9 mouse cellular contexts compared by ENCODE assay signal in genomic region chr12:17741637-17742364, GRCm38 (mm10). TPM values are rescaled to one million over a fixed set of nuclear protein-coding genes. Genes with fewer than 3 reads are reported as not detected.
A peak's percentile ranks its signal among the peaks of the same experiment; 100 is the strongest.
DNase-seq lines count a peak whose midpoint lies in the region; ATAC-seq lines count a peak whose summit lies in the region.
"Had no signal": no experiment of that assay in that cellular context is flagged by ENCODE, and none has a peak within 500 bp of the region (broad histone marks: within the 10 kb centered on the region; RNA-seq: fewer than 3 reads in every experiment).

No protein-coding gene starts in this region.

- WGBS in hindbrain, embryonic 13.5 days: 69% methylated on average over 17 of the region's 17 CpGs
- WGBS in hindbrain, embryonic 11.5 days: 83% methylated on average over 17 of the region's 17 CpGs
- WGBS in midbrain, embryonic 12.5 days: 79% methylated on average over 17 of the region's 17 CpGs

- H3K4me1 ChIP-seq in hindbrain, embryonic 13.5 days (replicated peaks): peaks cover 43% of the 10 kb centered on the region
- peaks cover 4% of the 10 kb centered on the region for H3K4me1 ChIP-seq in hindbrain, embryonic 11.5 days (replicated peaks; ENCODE audit: control insufficient read depth, insufficient read depth, low read length)
- peaks cover 29% of the 10 kb centered on the region for H3K4me1 ChIP-seq in midbrain, embryonic 12.5 days

- no peaks in the 10 kb centered on the region for H3K36me3 ChIP-seq in hindbrain, embryonic 13.5 days
- no peaks in the 10 kb centered on the region for H3K36me3 ChIP-seq in hindbrain, embryonic 11.5 days (ENCODE audit: control insufficient read depth, insufficient read depth, low read length)
- no peaks in the 10 kb centered on the region for H3K36me3 ChIP-seq in midbrain, embryonic 12.5 days
- H3K36me3 ChIP-seq: limb, embryonic 12.5 days had no signal

- peak overlapping the region; percentile 65 for H3K27ac ChIP-seq in hindbrain, embryonic 13.5 days
- H3K27ac ChIP-seq in hindbrain, embryonic 11.5 days (ENCODE audit: low read depth, low read length): no peak overlapping the region
- peak overlapping the region; percentile 46; the same call in 1 of the 2 replicates for H3K27ac ChIP-seq in midbrain, embryonic 12.5 days (replicated peaks)
- H3K27ac ChIP-seq: limb, embryonic 12.5 days had no signal

- no peak for DNase-seq in hindbrain, embryonic 11.5 days (ENCODE audit: low spot score)
- DNase-seq in adrenal gland, adult 8-10 months: peak; percentile 73
- DNase-seq in gastrocnemius, adult 18-20 months (ENCODE audit: low spot score): peak; percentile 32
- DNase-seq in kidney, adult 9 months: peak; percentile 97
- DNase-seq in frontal cortex, postnatal 14 days (ENCODE audit: low spot score in 2 of 2): no peak

- no peak for ATAC-seq in hindbrain, embryonic 13.5 days (ENCODE audit: low FRiP score)
- no peak for ATAC-seq in hindbrain, embryonic 11.5 days (ENCODE audit: low FRiP score)
- ATAC-seq in midbrain, embryonic 12.5 days (ENCODE audit: low FRiP score, low read depth): no peak
- ATAC-seq in erythroblast, adult 5-6 weeks (replicated peaks; ENCODE audit: low FRiP score, poor library complexity, severe bottlenecking): no peak

- no peaks in the 10 kb centered on the region for H3K9me3 ChIP-seq in hindbrain, embryonic 13.5 days
- no peaks in the 10 kb centered on the region for H3K9me3 ChIP-seq in hindbrain, embryonic 11.5 days (ENCODE audit: control insufficient read depth, low read length)
- H3K9me3 ChIP-seq in midbrain, embryonic 12.5 days: no peaks in the 10 kb centered on the region
- H3K9me3 ChIP-seq: limb, embryonic 12.5 days had no signal

- H3K27me3 ChIP-seq in hindbrain, embryonic 13.5 days: no peaks in the 10 kb centered on the region
- H3K27me3 ChIP-seq in hindbrain, embryonic 11.5 days (ENCODE audit: control insufficient read depth, insufficient read depth, low read length): no peaks in the 10 kb centered on the region
- no peaks in the 10 kb centered on the region for H3K27me3 ChIP-seq in midbrain, embryonic 12.5 days
- H3K27me3 ChIP-seq: limb, embryonic 12.5 days had no signal

- H3K9ac ChIP-seq in hindbrain, embryonic 13.5 days: no peak overlapping the region
- H3K9ac ChIP-seq in hindbrain, embryonic 11.5 days (ENCODE audit: low read depth, low read length): no peak overlapping the region
- no peak overlapping the region for H3K9ac ChIP-seq in midbrain, embryonic 12.5 days (replicated peaks)
- H3K9ac ChIP-seq: limb, embryonic 12.5 days had no signal

- no peak overlapping the region for H3K4me3 ChIP-seq in hindbrain, embryonic 13.5 days
- H3K4me3 ChIP-seq in hindbrain, embryonic 11.5 days (ENCODE audit: low read depth, low read length): no peak overlapping the region
- H3K4me3 ChIP-seq in midbrain, embryonic 12.5 days: no peak overlapping the region
- H3K4me3 ChIP-seq: limb, embryonic 12.5 days had no signal

- no peak overlapping the region for H3K4me2 ChIP-seq in hindbrain, embryonic 13.5 days
- no peak overlapping the region for H3K4me2 ChIP-seq in hindbrain, embryonic 11.5 days (replicated peaks; ENCODE audit: low read depth, low read length)
- H3K4me2 ChIP-seq in midbrain, embryonic 12.5 days (replicated peaks): no peak overlapping the region
- H3K4me2 ChIP-seq: limb, embryonic 12.5 days had no signal

RNA-seq across cellular contexts. Expression of gene Hpcal1, which starts 51.1 kb away (rescaled TPM):
- polyA plus RNA-seq in hindbrain, embryonic 13.5 days (2015; fragmentation: Nextera tagmentation; extraction: Ambion mirVana): 77.6 and 79.9 TPM in 2 replicates
- 46.3 and 48.0 TPM in 2 replicates for polyA plus RNA-seq in hindbrain, embryonic 11.5 days (2014; fragmentation: Nextera tagmentation; extraction: Ambion mirVana)
- total RNA-seq in adrenal gland, adult 8-10 months (2022): 10 to 100 TPM; 18.8 to 34.0 (median 25.4) TPM
- total RNA-seq in gastrocnemius, adult 18-20 months (2021): 1 to 10 TPM; 6.0 to 6.4 TPM
- 33.9 and 35.6 TPM in 2 replicates for polyA plus RNA-seq in midbrain, embryonic 12.5 days (2016; fragmentation: Nextera tagmentation; extraction: Ambion mirVana)
- 23.8 and 30.3 TPM in 2 replicates for total RNA-seq in erythroblast, adult 5-6 weeks (2015; ENCODE audit: low replicate concordance)
- total RNA-seq in erythroblast, adult 5-6 weeks (2017; ENCODE audit: low replicate concordance): 4.3 and 7.4 TPM in 2 replicates

Comparison
In these comparisons a context has a peak if more than half of its experiments do, and no peak if none do; other contexts are left out.
1. DNase-seq: peak in adrenal gland, adult 8-10 months (single experiment), gastrocnemius, adult 18-20 months (single experiment) and kidney, adult 9 months (single experiment); none in hindbrain, embryonic 11.5 days (single experiment) and frontal cortex, postnatal 14 days (0 of 2).